ENCODE assay signal across 8 mouse cellular contexts in genomic region chr8:84945235-84945632, GRCm38 (mm10). TPM values are rescaled to one million over a fixed set of nuclear protein-coding genes. Genes with fewer than 3 reads are reported as not detected.
DNase-seq lines count a peak whose midpoint lies in the region; ATAC-seq and TF ChIP-seq lines count a peak whose summit lies in the region.

No protein-coding gene starts in this region.

- peak; percentile 7; the same call in 1 of the 2 replicates for TF ChIP-seq CTCF in cerebellum, adult 2 months (IDR thresholded peaks at IDR 0.05; ENCODE audit: borderline replicate concordance, insufficient read depth, low read depth, low read length)

- H3K27ac ChIP-seq in heart, embryonic 12.5 days (ENCODE audit: poor library complexity, severe bottlenecking), result no peak overlapping the region
- no peak overlapping the region for H3K27ac ChIP-seq in cerebellum, adult 2 months (ENCODE audit: insufficient read depth, low read length)
- no peak overlapping the region for H3K27ac ChIP-seq in limb, embryonic 13.5 days

- DNase-seq in heart, postnatal 14 days, result no peak
- DNase-seq in cerebellum, adult 2 months, result peak; percentile 62 to 66
- DNase-seq in frontal cortex, postnatal 36 days (ENCODE audit: low spot score in 2 of 2), result peak; percentile 80 to 87
- peak; percentile 73 for DNase-seq in right cerebral cortex, postnatal 4 days
- no peak for DNase-seq in thymus, postnatal 10 days (ENCODE audit: low spot score in 2 of 2)
- DNase-seq in spleen, adult 18-20 months, result no peak

- H3K4me3 ChIP-seq in heart, embryonic 12.5 days, result no peak overlapping the region; the same call in 1 of the 2 replicates
- peak overlapping the region; percentile 74 for H3K4me3 ChIP-seq in cerebellum, adult 2 months (replicated peaks; ENCODE audit: insufficient read depth, low read depth, low read length)
- peak overlapping the region; percentile 47 for H3K4me3 ChIP-seq in limb, embryonic 13.5 days

- no peaks in the 10 kb centered on the region for H3K9me3 ChIP-seq in heart, embryonic 12.5 days (replicated peaks)
- no peaks in the 10 kb centered on the region for H3K9me3 ChIP-seq in limb, embryonic 13.5 days

- WGBS in heart, embryonic 12.5 days, result 7% methylated on average over 11 of the region's 11 CpGs
- 2% methylated on average over 11 of the region's 11 CpGs for WGBS in cerebellum, adult 2 months
- 5% methylated on average over 11 of the region's 11 CpGs for WGBS in limb, embryonic 13.5 days

- H3K4me1 ChIP-seq in heart, embryonic 12.5 days (replicated peaks), result peaks cover 13% of the 10 kb centered on the region
- H3K4me1 ChIP-seq in cerebellum, adult 2 months (ENCODE audit: control insufficient read depth, insufficient read depth, low read length), result peaks cover 6% of the 10 kb centered on the region; the same call in 1 of the 2 replicates
- H3K4me1 ChIP-seq in limb, embryonic 13.5 days, result peaks cover 15% of the 10 kb centered on the region

- H3K9ac ChIP-seq in heart, embryonic 12.5 days, result no peak overlapping the region
- no peak overlapping the region for H3K9ac ChIP-seq in limb, embryonic 13.5 days

- ATAC-seq in heart, embryonic 12.5 days (ENCODE audit: insufficient number of reproducible peaks, low FRiP score), result peak; percentile 41; the same call in 1 of the 2 replicates
- ATAC-seq in limb, embryonic 13.5 days (ENCODE audit: low FRiP score, low read depth), result 0 out of 2 replicates have a peak, but pooled peaks have one; percentile 15

- TF ChIP-seq POLR2A in cerebellum, adult 2 months (IDR thresholded peaks at IDR 0.05; ENCODE audit: borderline replicate concordance, insufficient read depth, low read length), result no peak

- H3K36me3 ChIP-seq in heart, embryonic 12.5 days, result no peaks in the 10 kb centered on the region
- no peaks in the 10 kb centered on the region for H3K36me3 ChIP-seq in limb, embryonic 13.5 days

- no peak overlapping the region for H3K4me2 ChIP-seq in heart, embryonic 12.5 days
- peak overlapping the region; percentile 78 for H3K4me2 ChIP-seq in limb, embryonic 13.5 days (replicated peaks)

- intact Hi-C loops in heart, postnatal 14 days (cut with DNase I), result no loop called here

- peaks cover 92% of the 10 kb centered on the region for H3K27me3 ChIP-seq in heart, embryonic 12.5 days (replicated peaks)
- no peaks in the 10 kb centered on the region for H3K27me3 ChIP-seq in cerebellum, adult 2 months (ENCODE audit: control insufficient read depth, insufficient read depth, low read length)
- H3K27me3 ChIP-seq in limb, embryonic 13.5 days, result peaks cover 87% of the 10 kb centered on the region

RNA-seq across cellular contexts. Expression of gene Rtbdn, which starts 1.6 kb away (rescaled TPM):
- 0.20 and 0.31 TPM in 2 replicates for polyA plus RNA-seq in heart, embryonic 12.5 days (2016; fragmentation: Nextera tagmentation; extraction: Ambion mirVana)
- not detected for total RNA-seq in heart, postnatal 14 days (2021)
- 6.8 and 7.9 TPM in 2 replicates for polyA plus RNA-seq in cerebellum, adult 2 months (2012; rRNA removed)
- polyA plus RNA-seq in limb, embryonic 13.5 days (2015; fragmentation: Nextera tagmentation; extraction: Ambion mirVana), result 0.20 and 0.47 TPM in 2 replicates

RNA-seq across cellular contexts. Expression of gene Mast1, which starts 8.1 kb away (rescaled TPM):
- 0.13 and 0.24 TPM in 2 replicates for polyA plus RNA-seq in heart, embryonic 12.5 days (2016; fragmentation: Nextera tagmentation; extraction: Ambion mirVana)
- total RNA-seq in heart, postnatal 14 days (2021), result not detected
- polyA plus RNA-seq in cerebellum, adult 2 months (2012; rRNA removed), result 115 and 129 TPM in 2 replicates
- polyA plus RNA-seq in limb, embryonic 13.5 days (2015; fragmentation: Nextera tagmentation; extraction: Ambion mirVana), result 0.32 and 0.55 TPM in 2 replicates

RNA-seq across cellular contexts. Expression of gene Gm49661, which starts 24.0 kb away (rescaled TPM):
- not detected in 2 replicates for polyA plus RNA-seq in heart, embryonic 12.5 days (2016; fragmentation: Nextera tagmentation; extraction: Ambion mirVana)
- 1 to 10 TPM; 1.1 to 2.7 TPM for total RNA-seq in heart, postnatal 14 days (2021)
- not detected in 2 replicates for polyA plus RNA-seq in cerebellum, adult 2 months (2012; rRNA removed)
- polyA plus RNA-seq in limb, embryonic 13.5 days (2015; fragmentation: Nextera tagmentation; extraction: Ambion mirVana), result not detected in 2 replicates

RNA-seq across cellular contexts. Expression of gene Prdx2, which starts 24.2 kb away (rescaled TPM):
- 638 and 672 TPM in 2 replicates for polyA plus RNA-seq in heart, embryonic 12.5 days (2016; fragmentation: Nextera tagmentation; extraction: Ambion mirVana)
- total RNA-seq in heart, postnatal 14 days (2021), result 100 to 1,000 TPM; 627 to 727 TPM
- polyA plus RNA-seq in cerebellum, adult 2 months (2012; rRNA removed), result 345 and 351 TPM in 2 replicates
- polyA plus RNA-seq in limb, embryonic 13.5 days (2015; fragmentation: Nextera tagmentation; extraction: Ambion mirVana), result 961 and 978 TPM in 2 replicates

RNA-seq across cellular contexts. Expression of gene Rnaseh2a, which starts 24.3 kb away (rescaled TPM):
- 77.1 and 79.0 TPM in 2 replicates for polyA plus RNA-seq in heart, embryonic 12.5 days (2016; fragmentation: Nextera tagmentation; extraction: Ambion mirVana)
- 10 to 100 TPM; 39.7 to 50.7 TPM for total RNA-seq in heart, postnatal 14 days (2021)
- 58.7 and 61.5 TPM in 2 replicates for polyA plus RNA-seq in cerebellum, adult 2 months (2012; rRNA removed)
- polyA plus RNA-seq in limb, embryonic 13.5 days (2015; fragmentation: Nextera tagmentation; extraction: Ambion mirVana), result 90.9 and 93.2 TPM in 2 replicates

Comparison
In these comparisons a context has a peak if more than half of its experiments do, and no peak if none do; other contexts are left out.
1. DNase-seq: peak in cerebellum, adult 2 months (2 of 2), frontal cortex, postnatal 36 days (2 of 2) and right cerebral cortex, postnatal 4 days (single experiment); none in heart, postnatal 14 days (0 of 2), thymus, postnatal 10 days (0 of 2) and spleen, adult 18-20 months (0 of 2).
2. RNA of gene Mast1, which starts 8.1 kb away (polyA plus RNA-seq): 115 to 129 TPM in cerebellum, adult 2 months; 0.32 to 0.55 TPM in limb, embryonic 13.5 days and 0.13 to 0.24 TPM in heart, embryonic 12.5 days; every median in the first group is over 10 times any median in the second.